Mouse (Mus musculus) CH12.LX (cell line): ENCODE measurements around the gene Fgfr2. TPM values are rescaled to one million over a fixed set of nuclear protein-coding genes. Genes with fewer than 3 reads are reported as not detected.
A peak's percentile ranks its signal among the peaks of the same experiment; 100 is the strongest.

Experiments used
- DNase-seq: peaks from one replicate; pipeline ENCODE4 v3.0.0-alpha.2; 2013; ENCODE audit errors: extremely low read depth
- H3K27ac ChIP-seq: 2 replicates; pipeline ENCODE4 v1.5.1; 2012; ENCODE audit warnings: low read depth, mild to moderate bottlenecking, control low read depth, moderate library complexity; ENCODE audit not compliant: insufficient read depth
- H3K27me3 ChIP-seq: replicated peaks from 2 replicates; pipeline ENCODE3; 2012; ENCODE audit warnings: inconsistent platforms
- H3K36me3 ChIP-seq, 2 experiments: replicated peaks in 1 of 2; 2 replicates each; pipeline versions ENCODE3 to v1.6.1; 2012; ENCODE audit warnings: inconsistent platforms in 1 of 2, low read length in 1 of 2, mild to moderate bottlenecking in 1 of 2, mixed read lengths in 1 of 2, moderate library complexity in 1 of 2; ENCODE audit not compliant: control insufficient read depth in 1 of 2, insufficient read depth in 1 of 2
- H3K4me1 ChIP-seq, 2 experiments: 2 replicates each; pipeline ENCODE4 v1.6.1; 2012; ENCODE audit warnings: inconsistent platforms in 1 of 2, moderate library complexity in 1 of 2; ENCODE audit not compliant: insufficient read depth in 2 of 2, control insufficient read depth in 1 of 2
- H3K4me2 ChIP-seq: 2 replicates; pipeline ENCODE4 v1.6.1; 2012; ENCODE audit warnings: low read depth, mild to moderate bottlenecking, control low read depth; ENCODE audit not compliant: poor library complexity, insufficient read depth, severe bottlenecking
- H3K4me3 ChIP-seq, 3 experiments: fragments of 150-350 bp in 1 of 3; sonication (generic) in 1 of 3; replicated peaks in 1 of 3; 2 replicates each; pipeline versions ENCODE3 to v1.5.1; 2011 to 2012; ENCODE audit warnings: low read depth in 2 of 3, low read length in 2 of 3, mild to moderate bottlenecking in 2 of 3, moderate library complexity in 2 of 3, control low read depth in 1 of 3, improper control_type of control experiment in 1 of 3, inconsistent platforms in 1 of 3, mixed read lengths in 1 of 3; ENCODE audit not compliant: poor library complexity in 1 of 3
- H3K79me2 ChIP-seq: replicated peaks from 2 replicates; pipeline ENCODE4 v1.6.1; 2012; ENCODE audit warnings: mild to moderate bottlenecking, moderate library complexity; ENCODE audit not compliant: control insufficient read depth, poor library complexity, insufficient read depth, severe bottlenecking; ENCODE audit errors: extremely low read depth
- H3K9ac ChIP-seq: 2 replicates; pipeline ENCODE4 v1.6.1; 2012; ENCODE audit warnings: low read depth, mild to moderate bottlenecking, control low read depth, moderate library complexity; ENCODE audit not compliant: insufficient read depth
- H3K9me3 ChIP-seq: replicated peaks from 2 replicates; pipeline ENCODE3; 2012; ENCODE audit warnings: low read length, inconsistent platforms, mixed read lengths
- CTCF ChIP-seq, 2 experiments: IDR thresholded peaks in 1 of 2; conservative IDR thresholded peaks in 1 of 2; 2 replicates each; pipeline ENCODE4 v1.5.1; 2011 to 2012; ENCODE audit warnings: low read depth in 2 of 2, low read length in 2 of 2, improper control_type of control experiment in 1 of 2, inconsistent platforms in 1 of 2, mild to moderate bottlenecking in 1 of 2, moderate library complexity in 1 of 2
- EP300 ChIP-seq: IDR thresholded peaks from 2 replicates; pipeline ENCODE4 v1.6.1; 2011; ENCODE audit warnings: low read length, improper control_type of control experiment
- ETS1 ChIP-seq: conservative IDR thresholded peaks from 2 replicates; pipeline ENCODE4 v1.6.1; 2012; ENCODE audit warnings: low read depth, mild to moderate bottlenecking, inconsistent platforms, low read length, improper control_type of control experiment, moderate library complexity
- HCFC1 ChIP-seq: IDR thresholded peaks from 2 replicates; pipeline ENCODE4 v1.6.1; 2012; ENCODE audit warnings: low read depth, mild to moderate bottlenecking, inconsistent platforms, low read length, improper control_type of control experiment
- IRF4 ChIP-seq: IDR thresholded peaks from 2 replicates; pipeline ENCODE4 v1.6.1; 2014; ENCODE audit warnings: low read depth, mild to moderate bottlenecking, inconsistent platforms, low read length, improper control_type of control experiment
- JUND ChIP-seq: conservative IDR thresholded peaks from 2 replicates; pipeline ENCODE4 v1.6.1; 2011; ENCODE audit warnings: low read depth, low read length, improper control_type of control experiment
- MAFK ChIP-seq: IDR thresholded peaks from 2 replicates; pipeline ENCODE4 v1.6.1; 2011; ENCODE audit warnings: low read length, improper control_type of control experiment; ENCODE audit not compliant: insufficient replicate concordance
- MXI1 ChIP-seq: IDR thresholded peaks from 2 replicates; pipeline ENCODE4 v1.6.1; 2011; ENCODE audit warnings: mild to moderate bottlenecking, low read depth, low read length, improper control_type of control experiment
- MYC ChIP-seq: IDR thresholded peaks from 2 replicates; pipeline ENCODE4 v1.6.1; 2011; ENCODE audit warnings: low read depth, mild to moderate bottlenecking, improper control_type of control experiment, low read length
- NRF1 ChIP-seq: IDR thresholded peaks from 2 replicates; pipeline ENCODE4 v1.6.1; 2014; ENCODE audit warnings: low read depth, mild to moderate bottlenecking, inconsistent platforms, low read length, improper control_type of control experiment, moderate library complexity
- PAX5 ChIP-seq: IDR thresholded peaks from 2 replicates; pipeline ENCODE4 v1.6.1; 2012; ENCODE audit warnings: low read length, inconsistent platforms, mixed read lengths
- POLR2A ChIP-seq: IDR thresholded peaks from 2 replicates; pipeline ENCODE4 v1.6.1; 2011; ENCODE audit warnings: low read depth, mild to moderate bottlenecking, improper control_type of control experiment, low read length
- RAD21 ChIP-seq: IDR thresholded peaks from 2 replicates; pipeline ENCODE4 v1.6.1; 2011; ENCODE audit warnings: low read depth, mild to moderate bottlenecking, low read length, improper control_type of control experiment, moderate library complexity
- RCOR1 ChIP-seq: conservative IDR thresholded peaks from 2 replicates; pipeline ENCODE4 v1.6.1; 2012; ENCODE audit warnings: low read depth, mild to moderate bottlenecking, inconsistent platforms, low read length, improper control_type of control experiment
- SIN3A ChIP-seq: IDR thresholded peaks from 2 replicates; pipeline ENCODE4 v1.6.1; 2012; ENCODE audit warnings: low read length, improper control_type of control experiment, inconsistent platforms
- TBP ChIP-seq: conservative IDR thresholded peaks from 2 replicates; pipeline ENCODE4 v1.6.1; 2011; ENCODE audit warnings: low read depth, low read length, improper control_type of control experiment
- TCF12 ChIP-seq: IDR thresholded peaks from 2 replicates; pipeline ENCODE4 v1.6.1; 2014; ENCODE audit warnings: low read depth, mild to moderate bottlenecking, inconsistent platforms, low read length, improper control_type of control experiment
- UBTF ChIP-seq: IDR thresholded peaks from 2 replicates; pipeline ENCODE4 v1.6.1; 2012; ENCODE audit warnings: low read depth, mild to moderate bottlenecking, inconsistent platforms, low read length, improper control_type of control experiment, moderate library complexity
- USF1 ChIP-seq: IDR thresholded peaks from 2 replicates; pipeline ENCODE4 v1.6.1; 2014; ENCODE audit warnings: low read depth, mild to moderate bottlenecking, inconsistent platforms, low read length, improper control_type of control experiment
- USF2 ChIP-seq: conservative IDR thresholded peaks from 2 replicates; pipeline ENCODE4 v1.6.1; 2011; ENCODE audit warnings: low read depth, low read length, improper control_type of control experiment
- ZKSCAN1 ChIP-seq: IDR thresholded peaks from 2 replicates; pipeline ENCODE4 v1.6.1; 2012; ENCODE audit warnings: low read depth, inconsistent platforms, low read length, improper control_type of control experiment, borderline replicate concordance
- ZMIZ1 ChIP-seq: IDR thresholded peaks from 2 replicates; pipeline ENCODE4 v1.6.1; 2012; ENCODE audit warnings: low read depth, mild to moderate bottlenecking, inconsistent platforms, low read length, improper control_type of control experiment
- ZNF384 ChIP-seq: IDR thresholded peaks from 2 replicates; pipeline ENCODE4 v1.6.1; 2012; ENCODE audit warnings: low read depth, low read length, improper control_type of control experiment, inconsistent platforms
- dilution Hi-C: fragments of 300-500 bp; cut with MboI; formaldehyde crosslinking; loops from 2 replicates; pipeline ENCODE4 v1.14.3; 2020; ENCODE audit warnings: low sequenced_read_pairs; ENCODE audit not compliant: extremely low pct_unique_long_range_greater_than_20kb, extremely low pct_ligation_motif_present
- in situ Hi-C: fragments of 300-500 bp; cut with MboI; formaldehyde crosslinking; loops from 3 replicates; pipeline ENCODE4 v1.14.3; 2019; ENCODE audit warnings: low sequenced_read_pairs, low pct_ligation_motif_present, low pct_unique_long_range_greater_than_20kb, mixed read lengths
- polyA plus RNA-seq: library from polyadenylated mRNA; unstranded; fragments of >175 nt; gene quantifications from 2 replicates; pipeline ENCODE4 v1.2.1, GENCODE M21; 2012; ENCODE audit warnings: low read depth; ENCODE audit not compliant: insufficient read length
- total RNA-seq, 2 experiments: library from RNA; depleted of rRNA; stranded (reverse); fragments of 300-350 nt in 1 of 2; fragments of >200 nt in 1 of 2; gene quantifications; 2 replicates each; pipeline ENCODE4 v1.2.3; 2012 to 2014

Fgfr2 gene
- total and polyA plus RNA-seq, 3 experiments: not detected

GRCm38 (mm10) chr7:130948563-130949208 lies 2174.5 kb downstream of the Fgfr2 start:
- TF ChIP-seq RAD21 (no peak), ZKSCAN1 (no peak), NRF1 (no peak), TBP (no peak), PAX5 (no peak), JUND (no peak), CTCF (conservative IDR thresholded peaks at IDR 0.05 in 1 of 2, IDR thresholded peaks at IDR 0.05 in 1 of 2; ENCODE audit: low read depth in 2 of 2, low read length in 2 of 2) (no peak), RCOR1 (no peak), ZMIZ1 (no peak), UBTF (no peak), ETS1 (no peak), ZNF384 (no peak), TCF12 (no peak), POLR2A (no peak), USF2 (no peak), MYC (no peak)
- in situ Hi-C loops (no loop called here), dilution Hi-C loops (no loop called here)
- no peaks in the 10 kb centered on the region for H3K79me2 ChIP-seq
- H3K9me3 ChIP-seq: no peaks in the 10 kb centered on the region
- peak overlapping the region; percentile 63; the same call in 1 of the 2 replicates for H3K4me2 ChIP-seq
- H3K4me1 ChIP-seq: peaks cover 0 to 6% of the 10 kb centered on the region in 2 experiments; a peak in 1 of 4 replicates
- no peak overlapping the region for H3K9ac ChIP-seq
- no peak overlapping the region for H3K4me3 ChIP-seq
- H3K27me3 ChIP-seq: peaks cover 96% of the 10 kb centered on the region
- DNase-seq: no peak
- no peaks in the 10 kb centered on the region for H3K36me3 ChIP-seq
- no peak overlapping the region for H3K27ac ChIP-seq

- TF ChIP-seq MAFK (no peak), SIN3A (no peak), MXI1 (no peak), IRF4 (no peak), TCF12 (no peak), USF1 (no peak), EP300 (no peak), CTCF (conservative IDR thresholded peaks at IDR 0.05 in 1 of 2, IDR thresholded peaks at IDR 0.05 in 1 of 2; ENCODE audit: low read depth in 2 of 2, low read length in 2 of 2) (no peak), JUND (no peak), HCFC1 (no peak), PAX5 (no peak)
- Histone ChIP-seq H3K27ac (no peak overlapping the region), H3K79me2 (no peaks in the 10 kb centered on the region), H3K9ac (no peak overlapping the region), H3K36me3 (no peaks in the 10 kb centered on the region), H3K4me2 (no peak overlapping the region), H3K9me3 (no peaks in the 10 kb centered on the region), H3K4me1 (peaks cover 0 to 3% of the 10 kb centered on the region in 2 experiments; a peak in 1 of 4 replicates), H3K27me3 (peaks cover 92% of the 10 kb centered on the region), H3K4me3 (no peak overlapping the region)
- in situ Hi-C loops: no loop called here
- DNase-seq: no peak
- dilution Hi-C loops: no loop called here
Observed at GRCm38 (mm10) chr7:130946303-130946702, 2176.8 kb downstream of the Fgfr2 start.
